Mouse (Mus musculus): ENCODE measurements around the gene Cdkl4.

DNA sequence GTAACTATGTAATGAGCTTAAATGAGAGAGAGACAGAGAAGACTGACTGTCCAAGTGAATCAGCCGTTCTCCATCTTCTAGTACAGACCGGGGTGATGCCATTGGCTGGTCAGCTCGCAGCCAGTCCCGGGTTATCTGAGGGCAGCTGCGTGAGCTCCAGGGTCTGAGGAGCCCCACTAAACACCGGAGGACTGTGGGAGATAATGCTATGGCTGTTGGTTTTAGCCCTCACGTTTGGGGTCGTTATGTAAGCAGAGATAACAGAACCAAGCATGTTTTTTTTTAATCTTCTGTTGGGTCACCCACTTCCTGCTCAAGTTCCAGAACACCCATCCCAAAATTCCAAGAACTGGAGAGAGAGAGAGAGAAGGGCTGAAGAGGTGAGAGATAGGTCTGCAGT, 63.8 kb downstream of the Cdkl4 start:
- TF ChIP-seq CTCF (IDR thresholded peaks at IDR 0.05; ENCODE audit: low read depth, low read length) (no peak), POLR2A (IDR thresholded peaks at IDR 0.05; ENCODE audit: borderline replicate concordance, low read depth, low read length) (no peak)
